Mouse (Mus musculus): Measurements from ENCODE around the gene Ccdc167.

DNA sequence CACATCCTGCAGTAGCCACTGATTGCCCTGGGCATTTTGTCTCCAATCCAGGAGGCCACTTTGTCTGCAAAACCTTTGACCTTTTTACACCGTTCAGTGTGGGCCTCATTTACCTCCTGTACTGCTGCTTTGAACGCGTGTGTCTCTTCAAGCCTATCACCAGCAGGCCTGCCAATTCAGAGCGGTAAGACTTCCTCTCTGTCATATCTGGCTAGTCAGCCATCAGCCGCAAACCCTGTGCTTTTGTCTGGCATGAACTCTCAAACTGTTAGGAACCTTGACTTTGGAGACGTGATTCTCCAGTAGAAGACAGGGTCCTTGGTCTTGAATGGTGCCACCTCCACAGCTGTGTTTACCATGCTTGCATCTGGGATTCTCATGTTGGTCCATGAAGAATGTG is 26.6 kb downstream of the Ccdc167 start:
- TF ChIP-seq POLR2A (IDR thresholded peaks at IDR 0.05; ENCODE audit: control insufficient read depth, low read depth, low read length) (no peak), CTCF (IDR thresholded peaks at IDR 0.05; ENCODE audit: control insufficient read depth, insufficient read depth, insufficient replicate concordance, low read depth, low read length) (no peak)
